Mouse (Mus musculus) liver, embryonic 15.5 days (tissue): ENCODE data around the gene Wdr26. TPM values are rescaled to one million over a fixed set of nuclear protein-coding genes. Genes with fewer than 3 reads are reported as not detected.

ENCODE experiments used
- ATAC-seq: fragments of 200-750 bp; cut with Nextera tagmentation; 2 replicates; pipeline ENCODE4 v1.8.0; 2017; ENCODE audit warnings: moderate number of reproducible peaks, mild to moderate bottlenecking, moderate library complexity; ENCODE audit not compliant: insufficient read depth
- H3K27ac ChIP-seq: fragments of 300-500 bp; sonication (generic); replicated peaks from 2 replicates; pipeline ENCODE4 v1.5.1; 2015; ENCODE audit warnings: mild to moderate bottlenecking, inconsistent platforms
- H3K27me3 ChIP-seq: fragments of 300-500 bp; sonication (generic); 2 replicates; pipeline ENCODE4 v1.6.1; 2015; ENCODE audit warnings: mild to moderate bottlenecking, inconsistent platforms
- H3K36me3 ChIP-seq: fragments of 300-500 bp; sonication (generic); replicated peaks from 2 replicates; pipeline ENCODE4 v1.6.1; 2015; ENCODE audit warnings: moderate library complexity, mild to moderate bottlenecking, inconsistent platforms
- H3K4me1 ChIP-seq: fragments of 300-500 bp; sonication (generic); replicated peaks from 2 replicates; pipeline ENCODE4 v1.6.1; 2015; ENCODE audit warnings: inconsistent platforms
- H3K4me2 ChIP-seq: fragments of 300-500 bp; sonication (generic); 2 replicates; pipeline ENCODE4 v1.6.1; 2015; ENCODE audit warnings: moderate library complexity, mild to moderate bottlenecking, inconsistent platforms
- H3K4me3 ChIP-seq: fragments of 300-500 bp; sonication (generic); replicated peaks from 2 replicates; pipeline ENCODE4 v1.5.1; 2015; ENCODE audit warnings: mild to moderate bottlenecking, inconsistent platforms
- H3K9ac ChIP-seq: fragments of 300-500 bp; sonication (generic); 2 replicates; pipeline ENCODE4 v1.6.1; 2015; ENCODE audit warnings: moderate library complexity, mild to moderate bottlenecking, inconsistent platforms
- H3K9me3 ChIP-seq: fragments of 300-500 bp; sonication (generic); replicated peaks from 2 replicates; pipeline ENCODE4 v1.6.1; 2016; ENCODE audit warnings: inconsistent platforms
- WGBS: fragments of 180-500 bp; shearing (Covaris S2); methylation state at CpG from one replicate; pipeline ENCODE4 v1.1.7; 2015; ENCODE audit warnings: mixed read lengths; ENCODE audit not compliant: insufficient replicate concordance; 5-methylcytosine and 5-hydroxymethylcytosine counted together
- polyA plus RNA-seq: library from polyadenylated mRNA; unstranded; fragments of >200 nt; fragmentation: Nextera tagmentation; extraction: Ambion mirVana; gene quantifications from 2 replicates; pipeline ENCODE4 v1.2.1, GENCODE M21; 2015

The Wdr26 gene
- polyA plus RNA-seq, 1 experiment from 2014 or later: 45.0 TPM

DNA sequence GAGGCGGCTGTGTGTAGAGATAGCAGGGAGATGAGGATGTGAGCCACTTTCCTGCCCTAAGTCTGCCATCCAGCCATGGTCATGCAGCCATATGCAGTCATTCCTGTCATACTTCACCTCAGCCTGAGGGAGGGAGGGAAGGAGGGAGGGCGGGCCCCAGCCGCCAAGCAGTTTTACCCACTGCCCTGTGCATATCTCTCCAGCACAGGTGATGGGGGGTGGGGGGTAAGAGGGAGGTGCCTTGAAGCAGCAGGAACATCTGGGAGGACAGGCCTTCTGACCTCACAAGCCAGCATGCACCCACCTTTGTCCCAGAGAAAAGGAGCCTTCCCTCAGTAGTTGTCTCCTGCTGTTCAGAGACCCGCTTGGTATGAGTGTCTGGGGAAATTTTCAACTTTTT, 4.5 kb upstream of the Wdr26 start:
- Histone ChIP-seq H3K27me3 (no peaks in the 10 kb centered on the region), H3K4me3 (peak overlapping the region; percentile 53), H3K9ac (peak overlapping the region; percentile 67), H3K9me3 (no peaks in the 10 kb centered on the region), H3K4me1 (peaks cover 79% of the 10 kb centered on the region), H3K4me2 (peak overlapping the region; percentile 69), H3K27ac (peak overlapping the region; percentile 99), H3K36me3 (peaks cover 10% of the 10 kb centered on the region; the same call in 1 of the 2 replicates)
- peak; percentile 88 for ATAC-seq
- 34% methylated on average over 4 of the region's 4 CpGs for WGBS

DNA sequence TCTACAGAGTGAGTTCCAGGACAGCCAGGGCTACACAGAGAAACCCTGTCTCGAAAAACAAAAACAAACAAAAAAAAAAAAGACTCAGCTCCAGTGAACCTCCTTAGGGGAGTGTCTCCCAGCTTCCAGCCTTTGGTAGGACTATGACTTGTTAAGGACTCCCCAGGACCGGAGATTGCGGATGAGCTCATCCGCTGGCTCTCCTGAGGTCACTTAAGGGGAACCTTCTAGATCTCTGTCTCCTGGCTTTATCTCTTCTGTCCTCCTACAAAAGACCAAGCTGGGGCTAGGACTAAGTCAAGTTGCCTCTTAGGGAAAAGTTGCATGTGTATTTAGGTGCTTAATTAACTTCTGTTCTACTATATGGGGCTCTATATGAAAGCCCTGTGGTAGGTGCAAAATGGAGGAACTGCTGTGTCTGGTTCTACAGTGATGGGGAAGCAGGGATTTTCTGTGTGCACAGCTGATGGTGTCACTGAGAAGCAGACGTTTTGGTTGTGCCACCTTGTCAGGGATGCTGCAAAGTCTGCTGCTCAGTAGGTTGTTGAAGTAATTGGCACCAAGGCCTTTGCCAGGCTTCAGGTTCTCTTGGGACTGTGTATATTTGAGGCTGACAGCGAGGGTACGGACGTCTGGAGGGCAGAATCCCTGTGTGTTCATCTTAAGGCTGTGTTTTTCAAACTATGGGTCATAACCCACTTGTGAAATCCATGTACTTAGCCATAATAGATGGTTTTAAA, 2.7 kb upstream of the Wdr26 start:
- WGBS: 83% methylated on average over 8 of the region's 8 CpGs
- Histone ChIP-seq H3K4me2 (peak overlapping the region; percentile 91), H3K4me1 (peaks cover 69% of the 10 kb centered on the region), H3K27me3 (no peaks in the 10 kb centered on the region), H3K27ac (peak overlapping the region; percentile 99), H3K4me3 (no peak overlapping the region), H3K9ac (peak overlapping the region; percentile 16; the same call in 1 of the 2 replicates), H3K36me3 (peaks cover 14% of the 10 kb centered on the region; the same call in 1 of the 2 replicates), H3K9me3 (no peaks in the 10 kb centered on the region)
- no peak for ATAC-seq

GRCm38 (mm10) chr1:181211403-181211919, 340 bp downstream of the Wdr26 start:
- peak overlapping the region; percentile 84 for H3K4me3 ChIP-seq
- H3K27ac ChIP-seq: peak overlapping the region; percentile 99
- H3K9ac ChIP-seq: peak overlapping the region; percentile 100
- no peaks in the 10 kb centered on the region for H3K27me3 ChIP-seq
- H3K9me3 ChIP-seq: no peaks in the 10 kb centered on the region
- 1% methylated on average over 27 of the region's 72 CpGs for WGBS
- H3K4me2 ChIP-seq: peak overlapping the region; percentile 91
- ATAC-seq: peak; percentile 11
- peaks cover 59% of the 10 kb centered on the region for H3K4me1 ChIP-seq
- peaks cover 31% of the 10 kb centered on the region for H3K36me3 ChIP-seq

- Histone ChIP-seq H3K27me3 (no peaks in the 10 kb centered on the region), H3K27ac (peak overlapping the region; percentile 99), H3K4me1 (peaks cover 55% of the 10 kb centered on the region), H3K9me3 (no peaks in the 10 kb centered on the region), H3K4me2 (peak overlapping the region; percentile 91), H3K4me3 (peak overlapping the region; percentile 84), H3K36me3 (peaks cover 36% of the 10 kb centered on the region), H3K9ac (peak overlapping the region; percentile 100)
- ATAC-seq: peak; percentile 27
- under 1% methylated on average over 54 of the region's 56 CpGs for WGBS
Measured at GRCm38 (mm10) chr1:181210601-181211402, 999 bp downstream of the Wdr26 start.

DNA sequence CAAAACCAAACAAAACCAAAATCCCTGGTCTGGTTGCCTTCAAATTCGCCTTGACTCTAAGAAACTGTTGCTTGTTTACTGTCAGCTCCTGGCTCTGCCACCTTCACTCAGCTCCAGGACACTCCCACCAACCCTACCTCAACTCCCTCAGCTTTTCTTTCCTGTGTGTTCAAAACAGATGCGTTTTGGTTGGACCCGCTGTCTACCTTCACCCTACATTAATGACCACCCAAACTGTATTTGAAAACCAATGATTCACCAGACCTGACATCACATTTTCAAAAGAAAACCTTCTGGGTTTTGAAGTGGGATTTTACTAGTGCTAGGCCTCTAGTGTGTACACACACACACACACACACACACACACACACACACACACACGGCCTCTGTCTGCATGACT, 1.7 kb downstream of the Wdr26 start:
- H3K27ac ChIP-seq: peak overlapping the region; percentile 99
- no peaks in the 10 kb centered on the region for H3K9me3 ChIP-seq
- peak overlapping the region; percentile 91 for H3K4me2 ChIP-seq
- ATAC-seq: no peak
- no peaks in the 10 kb centered on the region for H3K27me3 ChIP-seq
- H3K4me3 ChIP-seq: peak overlapping the region; percentile 84
- 9% methylated on average over 4 of the region's 4 CpGs for WGBS
- H3K9ac ChIP-seq: peak overlapping the region; percentile 100
- peaks cover 38% of the 10 kb centered on the region for H3K36me3 ChIP-seq
- peaks cover 55% of the 10 kb centered on the region for H3K4me1 ChIP-seq

GRCm38 (mm10) chr1:181199446-181199845, 12.4 kb downstream of the Wdr26 start:
- WGBS: 87% methylated on average over 4 of the region's 4 CpGs
- no peaks in the 10 kb centered on the region for H3K4me1 ChIP-seq
- H3K9ac ChIP-seq: no peak overlapping the region
- no peak for ATAC-seq
- no peak overlapping the region for H3K4me3 ChIP-seq
- H3K9me3 ChIP-seq: no peaks in the 10 kb centered on the region
- no peak overlapping the region for H3K4me2 ChIP-seq
- peaks cover 93% of the 10 kb centered on the region for H3K36me3 ChIP-seq
- no peaks in the 10 kb centered on the region for H3K27me3 ChIP-seq
- H3K27ac ChIP-seq: no peak overlapping the region

DNA sequence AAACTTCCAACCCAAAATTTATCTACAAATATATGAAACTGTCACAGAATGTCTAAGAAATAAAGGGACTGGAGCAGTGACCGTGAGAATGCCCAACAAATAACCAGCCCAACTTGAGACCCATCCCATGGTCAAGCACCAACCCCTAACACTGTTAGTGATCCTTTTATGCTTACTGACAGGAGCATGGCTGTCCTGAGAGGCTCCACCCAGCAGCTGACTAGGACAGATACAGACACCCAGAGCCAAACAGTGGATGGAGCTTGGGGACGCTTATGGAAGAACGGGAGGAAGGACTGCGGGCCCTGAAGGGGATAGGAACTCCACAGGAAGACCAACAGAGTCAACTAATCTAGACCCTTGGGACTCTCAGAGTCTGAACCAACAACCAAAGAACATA, 22.9 kb downstream of the Wdr26 start:
- H3K36me3 ChIP-seq: peaks cover 95% of the 10 kb centered on the region
- no peak overlapping the region for H3K9ac ChIP-seq
- H3K9me3 ChIP-seq: no peaks in the 10 kb centered on the region
- H3K4me1 ChIP-seq: peaks cover 9% of the 10 kb centered on the region
- peak; percentile 58 for ATAC-seq
- no peak overlapping the region for H3K4me3 ChIP-seq
- no peaks in the 10 kb centered on the region for H3K27me3 ChIP-seq
- no peak overlapping the region for H3K4me2 ChIP-seq
- 48% methylated on average over 4 of the region's 4 CpGs for WGBS
- H3K27ac ChIP-seq: peak overlapping the region; percentile 33; the same call in 1 of the 2 replicates

- H3K36me3 ChIP-seq: peaks cover 65% of the 10 kb centered on the region
- no peak overlapping the region for H3K9ac ChIP-seq
- H3K27me3 ChIP-seq: no peaks in the 10 kb centered on the region
- no peak for ATAC-seq
- H3K4me2 ChIP-seq: no peak overlapping the region; the same call in 1 of the 2 replicates
- 24% methylated on average over 8 of the region's 8 CpGs for WGBS
- H3K4me1 ChIP-seq: peaks cover 8% of the 10 kb centered on the region; the same call in 1 of the 2 replicates
- H3K9me3 ChIP-seq: no peaks in the 10 kb centered on the region
- H3K4me3 ChIP-seq: peak overlapping the region; percentile 26; the same call in 1 of the 2 replicates
- H3K27ac ChIP-seq: peak overlapping the region; percentile 58
Measured at GRCm38 (mm10) chr1:181170210-181170609, 41.6 kb downstream of the Wdr26 start.

DNA sequence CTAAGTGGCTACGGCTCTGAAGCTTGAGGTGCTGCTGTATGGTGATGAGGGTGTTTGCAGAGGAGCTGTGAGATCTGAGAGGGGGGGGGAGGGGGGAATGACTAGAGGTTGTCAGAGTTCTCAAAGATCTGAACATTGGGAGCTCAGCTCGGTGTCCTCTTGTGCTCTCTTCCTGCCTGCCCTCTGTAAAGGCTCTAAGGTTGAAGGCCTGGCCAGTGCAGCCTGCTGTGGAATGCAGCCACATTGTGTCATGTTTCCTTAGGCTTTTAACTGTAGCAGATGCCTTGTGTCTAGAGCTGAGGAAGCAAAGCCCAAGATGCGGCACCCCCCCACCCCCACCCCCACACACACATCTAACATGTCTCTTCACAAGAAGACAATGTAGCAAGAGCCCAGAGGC, 43.4 kb downstream of the Wdr26 start:
- Histone ChIP-seq H3K36me3 (peaks cover 67% of the 10 kb centered on the region), H3K4me1 (peaks cover 8% of the 10 kb centered on the region; the same call in 1 of the 2 replicates), H3K4me2 (no peak overlapping the region), H3K9me3 (no peaks in the 10 kb centered on the region), H3K27ac (no peak overlapping the region), H3K4me3 (no peak overlapping the region), H3K27me3 (no peaks in the 10 kb centered on the region), H3K9ac (no peak overlapping the region)
- ATAC-seq: no peak
- 71% methylated on average over 3 of the region's 3 CpGs for WGBS

GRCm38 (mm10) chr1:181167816-181168215, 44.0 kb downstream of the Wdr26 start:
- no peak for ATAC-seq
- Histone ChIP-seq H3K4me1 (peaks cover 8% of the 10 kb centered on the region; the same call in 1 of the 2 replicates), H3K9ac (no peak overlapping the region), H3K9me3 (no peaks in the 10 kb centered on the region), H3K27me3 (no peaks in the 10 kb centered on the region), H3K4me2 (no peak overlapping the region), H3K4me3 (no peak overlapping the region), H3K27ac (no peak overlapping the region), H3K36me3 (peaks cover 69% of the 10 kb centered on the region)
- 80% methylated on average over 2 of the region's 2 CpGs for WGBS

GRCm38 (mm10) chr1:181151541-181151940, 60.3 kb downstream of the Wdr26 start:
- H3K9ac ChIP-seq: peak overlapping the region; percentile 96
- 32% methylated on average over 5 of the region's 5 CpGs for WGBS
- H3K4me3 ChIP-seq: peak overlapping the region; percentile 96
- peaks cover 53% of the 10 kb centered on the region for H3K4me1 ChIP-seq
- peak overlapping the region; percentile 85; the same call in 1 of the 2 replicates for H3K27ac ChIP-seq
- H3K36me3 ChIP-seq: peaks cover 25% of the 10 kb centered on the region
- H3K27me3 ChIP-seq: no peaks in the 10 kb centered on the region
- H3K4me2 ChIP-seq: peak overlapping the region; percentile 92
- no peaks in the 10 kb centered on the region for H3K9me3 ChIP-seq
- ATAC-seq: no peak
